Mouse (Mus musculus): ENCODE measurements around the gene Lcn12.
A peak's percentile ranks its signal among the peaks of the same experiment; 100 is the strongest.

Gene Lcn12

GRCm38 (mm10) chr2:25496462-25496861, 2.8 kb upstream of the Lcn12 start:
- no peak for DNase-seq (ENCODE audit: low spot score)

- DNase-seq (ENCODE audit: low spot score) = no peak
Measured at GRCm38 (mm10) chr2:25492988-25493387, 723 bp downstream of the Lcn12 start.

- DNase-seq (ENCODE audit: low spot score) = no peak
Measured at GRCm38 (mm10) chr2:25488671-25489068, 5.0 kb downstream of the Lcn12 start.

- DNase-seq (ENCODE audit: low spot score) = no peak
Measured at GRCm38 (mm10) chr2:25487965-25488670, 5.6 kb downstream of the Lcn12 start.

GRCm38 (mm10) chr2:25484901-25485647, 8.6 kb downstream of the Lcn12 start:
- no peak for DNase-seq (ENCODE audit: low spot score)

GRCm38 (mm10) chr2:25482969-25483368, 10.7 kb downstream of the Lcn12 start:
- no peak for DNase-seq (ENCODE audit: low spot score)

GRCm38 (mm10) chr2:25480541-25480940, 13.2 kb downstream of the Lcn12 start:
- no peak for DNase-seq (ENCODE audit: low spot score)

- no peak for DNase-seq (ENCODE audit: low spot score)
Measured at GRCm38 (mm10) chr2:25479551-25480311, 14.0 kb downstream of the Lcn12 start.

GRCm38 (mm10) chr2:25477967-25478675, 15.6 kb downstream of the Lcn12 start:
- peak; percentile 51 for DNase-seq (ENCODE audit: low spot score)

- no peak for DNase-seq (ENCODE audit: low spot score)
Measured at GRCm38 (mm10) chr2:25477541-25477940, 16.2 kb downstream of the Lcn12 start.

GRCm38 (mm10) chr2:25472550-25472949, 21.2 kb downstream of the Lcn12 start:
- no peak for DNase-seq (ENCODE audit: low spot score)

GRCm38 (mm10) chr2:25469969-25470368, 23.7 kb downstream of the Lcn12 start, which contains the start of gene Ptgds:
Gene Ptgds (minus strand): TSS chr2:25470046.
- DNase-seq (ENCODE audit: low spot score) = no peak

- DNase-seq (ENCODE audit: low spot score) = no peak
Measured at GRCm38 (mm10) chr2:25468962-25469915, 24.5 kb downstream of the Lcn12 start.

- DNase-seq (ENCODE audit: low spot score) = no peak
Measured at GRCm38 (mm10) chr2:25467606-25468303, 26.0 kb downstream of the Lcn12 start.

GRCm38 (mm10) chr2:25465816-25466635, 27.7 kb downstream of the Lcn12 start:
- DNase-seq (ENCODE audit: low spot score) = no peak

GRCm38 (mm10) chr2:25465256-25465655, 28.5 kb downstream of the Lcn12 start:
- DNase-seq (ENCODE audit: low spot score) = no peak

GRCm38 (mm10) chr2:25463630-25464029, 30.1 kb downstream of the Lcn12 start:
- DNase-seq (ENCODE audit: low spot score) = no peak

GRCm38 (mm10) chr2:25461407-25461806, 32.3 kb downstream of the Lcn12 start:
- no peak for DNase-seq (ENCODE audit: low spot score)
